Mouse (Mus musculus): ENCODE results near the gene Stk32b.

- TF ChIP-seq CTCF (IDR thresholded peaks at IDR 0.05): no peak
- TF ChIP-seq EP300 (IDR thresholded peaks at IDR 0.05; ENCODE audit: insufficient read depth, low read depth, low read length): no peak
- no peak for TF ChIP-seq POLR2A (IDR thresholded peaks at IDR 0.05; ENCODE audit: insufficient read depth, low read depth, low read length)
Observed at GRCm38 (mm10) chr5:37512479-37512878, 204.5 kb downstream of the Stk32b start.
